Mouse (Mus musculus) lung, postnatal 14 days (tissue): ENCODE measurements around the gene Ank3.
A peak's percentile ranks its signal among the peaks of the same experiment; 100 is the strongest.

ENCODE experiments used
- DNase-seq: peaks from one replicate; pipeline ENCODE4 v3.0.0; 2021

Gene Ank3

GRCm38 (mm10) chr10:69542439-69542838 lies 143.9 kb downstream of the Ank3 start:
- DNase-seq: no peak

- DNase-seq: no peak
Measured at GRCm38 (mm10) chr10:69543876-69544620, 145.5 kb downstream of the Ank3 start.

DNA sequence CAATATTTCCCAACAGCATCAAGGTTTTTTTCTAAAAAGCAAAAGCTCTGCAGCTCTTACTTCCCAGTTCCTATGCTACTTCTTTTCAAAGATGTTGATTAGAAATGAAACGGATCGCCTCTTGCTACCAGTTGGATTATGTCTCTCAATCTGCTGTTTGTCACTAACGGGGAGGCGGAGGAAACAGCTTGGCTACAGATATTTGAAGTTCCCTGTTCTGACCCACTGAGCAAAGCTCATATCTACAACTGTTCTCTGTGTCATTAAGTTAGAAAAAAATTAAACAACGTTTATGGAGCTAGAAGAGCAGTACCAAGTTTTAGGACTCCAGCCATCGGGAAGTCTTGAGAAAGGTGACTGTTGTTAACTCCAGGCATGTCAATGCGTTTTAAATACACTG lies 146.1 kb downstream of the Ank3 start:
- DNase-seq: no peak

- no peak for DNase-seq
Measured at GRCm38 (mm10) chr10:69545936-69546335, 147.4 kb downstream of the Ank3 start.

DNA sequence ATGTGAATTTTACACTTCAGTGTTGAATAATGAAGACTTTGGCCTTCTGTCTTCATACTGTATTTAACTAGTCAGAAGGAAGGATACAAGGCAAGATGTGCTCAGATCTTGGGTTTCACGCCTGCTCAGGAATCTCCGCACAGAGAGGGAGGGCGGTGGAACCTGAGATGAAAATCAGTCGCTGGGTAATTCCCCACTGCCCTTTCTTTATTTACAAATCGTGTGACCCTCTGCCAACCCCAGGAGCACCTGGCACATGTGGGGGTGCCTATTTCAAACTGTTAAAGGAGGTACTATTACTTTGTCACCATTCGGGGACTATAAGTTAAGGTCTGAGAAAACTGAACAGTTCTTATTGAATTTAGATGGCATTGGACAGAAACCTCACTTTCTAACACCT lies 148.1 kb downstream of the Ank3 start:
- no peak for DNase-seq

DNA sequence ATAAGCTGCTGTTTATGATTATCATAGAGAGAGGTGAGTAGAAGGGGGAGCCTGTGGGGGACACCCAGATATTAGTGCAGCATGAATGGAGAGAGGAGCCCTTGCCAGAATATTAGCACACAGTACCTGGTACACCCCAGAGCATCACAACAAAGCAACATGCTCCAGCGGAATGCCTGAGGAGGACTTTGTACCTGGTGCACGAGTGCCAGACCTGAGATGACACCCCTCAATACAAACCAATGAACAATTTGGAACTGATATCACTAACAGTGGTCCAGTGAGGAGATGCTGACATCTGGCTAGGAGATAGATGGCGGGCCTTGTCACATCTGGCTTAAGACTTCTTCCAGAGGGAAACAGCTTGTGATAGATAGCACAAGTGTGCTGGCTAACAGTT lies 150.2 kb downstream of the Ank3 start:
- DNase-seq: no peak

- no peak for DNase-seq
Measured at GRCm38 (mm10) chr10:69549221-69549620, 150.6 kb downstream of the Ank3 start.

DNA sequence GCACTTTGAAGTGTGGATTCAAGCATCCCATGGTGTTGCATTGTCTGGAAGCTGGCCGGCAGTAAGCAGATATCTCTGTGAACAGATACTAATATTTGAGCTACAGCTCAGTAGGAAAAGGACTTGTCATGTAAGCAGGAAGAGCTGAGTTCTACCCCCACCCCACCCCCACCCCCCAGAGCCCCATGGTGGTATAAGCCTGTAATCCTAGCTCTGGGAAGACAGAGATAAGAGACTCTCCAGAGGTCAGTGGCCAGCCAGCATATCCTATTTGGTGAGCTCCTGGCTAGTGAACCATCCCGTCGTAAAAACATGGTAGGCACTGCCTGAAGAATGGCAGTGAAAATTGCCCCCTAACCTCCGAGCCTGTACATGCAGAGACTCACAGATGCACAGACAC lies 152.3 kb downstream of the Ank3 start:
- no peak for DNase-seq

DNA sequence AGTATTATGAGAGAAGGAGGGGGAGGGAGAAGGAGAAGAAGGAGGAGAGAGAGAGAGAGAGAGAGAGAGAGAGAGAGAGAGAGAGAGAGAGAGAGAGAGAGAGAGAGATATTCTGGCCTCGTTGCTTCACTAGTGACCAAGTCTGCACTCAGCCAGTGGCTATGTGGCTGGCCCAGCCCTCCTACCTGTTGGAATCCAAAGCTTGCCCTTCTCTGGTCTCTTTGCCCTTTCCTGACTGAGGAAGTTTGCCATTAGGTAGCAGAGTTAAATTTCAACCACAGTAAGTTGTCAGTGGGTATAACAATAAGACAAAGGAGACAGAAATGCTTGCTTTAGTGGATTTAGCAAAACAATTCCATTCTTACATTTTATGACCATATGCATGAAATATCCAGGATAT lies 154.5 kb downstream of the Ank3 start:
- no peak for DNase-seq

- DNase-seq: no peak
Measured at GRCm38 (mm10) chr10:69555592-69555991, 157.0 kb downstream of the Ank3 start.

- DNase-seq: peak; percentile 56
Measured at GRCm38 (mm10) chr10:69556278-69556677, 157.7 kb downstream of the Ank3 start.

DNA sequence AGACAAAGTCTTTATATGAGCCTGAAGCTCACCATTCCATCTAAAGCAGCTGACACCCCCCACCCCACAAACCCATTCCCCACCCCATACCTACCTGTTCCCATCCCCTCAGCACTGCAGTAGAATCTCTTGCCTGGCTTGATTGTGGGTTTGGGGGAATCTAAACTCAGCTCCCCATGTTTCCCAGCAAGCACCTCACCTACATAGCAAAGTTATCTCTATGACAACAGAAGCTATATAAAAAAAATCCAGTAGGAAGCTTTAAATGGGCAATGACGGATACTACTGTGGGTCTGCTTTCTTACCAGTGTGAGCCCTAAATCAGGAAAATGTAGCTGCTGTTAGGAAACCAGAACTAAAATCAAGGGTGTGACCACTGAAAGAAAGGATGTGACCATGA lies 161.7 kb downstream of the Ank3 start:
- DNase-seq: no peak

- DNase-seq: no peak
Measured at GRCm38 (mm10) chr10:69562931-69563330, 164.4 kb downstream of the Ank3 start.

DNA sequence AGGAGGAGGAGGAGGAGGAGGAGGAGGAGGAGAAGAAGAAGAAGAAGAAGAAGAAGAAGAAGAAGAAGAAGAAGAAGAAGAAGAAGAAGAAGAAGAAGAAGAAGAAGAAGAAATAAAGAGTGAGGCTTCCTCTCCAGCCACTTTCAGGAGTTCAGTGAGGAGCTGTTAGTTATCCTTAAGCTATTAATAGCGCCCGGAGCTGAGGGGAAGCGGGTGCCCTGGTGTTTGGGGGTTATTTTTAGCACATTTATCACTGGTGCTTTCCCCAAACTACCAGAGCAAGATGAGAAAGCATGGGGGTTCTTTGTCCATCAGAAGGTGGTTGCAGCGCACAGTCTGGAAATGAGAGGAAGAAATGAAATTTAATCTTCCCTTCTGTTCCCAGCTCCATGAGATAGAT lies 166.5 kb downstream of the Ank3 start:
- no peak for DNase-seq

- DNase-seq: no peak
Measured at GRCm38 (mm10) chr10:69568976-69569375, 170.4 kb downstream of the Ank3 start.

DNA sequence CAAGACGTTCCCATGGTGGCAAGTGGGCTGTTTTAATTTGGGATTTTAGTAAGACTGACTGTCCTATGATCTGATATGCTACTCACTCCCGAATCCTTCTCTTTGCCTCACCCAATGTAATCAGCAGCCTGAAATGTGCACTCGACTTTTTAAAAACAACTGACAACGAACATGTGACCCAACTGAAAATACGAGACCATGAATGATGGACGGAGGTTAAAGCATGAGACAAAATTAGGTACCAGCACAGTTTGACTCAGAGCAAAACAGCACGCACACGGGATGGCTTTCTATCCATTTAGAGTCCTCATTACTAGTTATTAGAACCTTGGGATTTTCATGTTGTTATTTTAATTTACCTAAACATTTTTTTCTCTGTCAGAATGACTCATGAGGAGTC lies 171.2 kb downstream of the Ank3 start:
- no peak for DNase-seq

GRCm38 (mm10) chr10:69570466-69571288 lies 172.1 kb downstream of the Ank3 start:
- peak; percentile 21 for DNase-seq

GRCm38 (mm10) chr10:69571422-69571821 lies 172.8 kb downstream of the Ank3 start:
- DNase-seq: no peak

GRCm38 (mm10) chr10:69571972-69572371 lies 173.4 kb downstream of the Ank3 start:
- DNase-seq: no peak

- DNase-seq: no peak
Measured at GRCm38 (mm10) chr10:69573054-69573453, 174.5 kb downstream of the Ank3 start.

DNA sequence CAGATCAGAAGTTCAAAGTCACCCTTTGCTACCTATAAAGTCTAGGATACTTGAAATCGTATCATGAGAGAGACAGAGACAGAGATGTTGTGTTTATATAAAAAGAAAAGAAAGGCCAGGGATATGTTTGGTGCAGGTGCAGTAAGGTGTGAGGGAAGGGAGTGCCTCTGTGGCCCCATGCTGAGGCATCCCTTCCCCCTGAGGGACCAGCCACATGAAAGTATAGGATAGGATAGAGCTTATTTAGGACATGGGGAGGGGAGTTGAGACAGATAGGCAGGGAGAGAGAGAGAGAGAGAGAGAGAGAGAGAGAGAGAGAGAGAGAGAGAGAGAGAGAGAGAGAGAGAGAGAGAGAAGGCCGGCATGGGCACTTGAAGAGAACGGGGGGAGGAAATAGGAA lies 175.2 kb downstream of the Ank3 start:
- DNase-seq: no peak

DNA sequence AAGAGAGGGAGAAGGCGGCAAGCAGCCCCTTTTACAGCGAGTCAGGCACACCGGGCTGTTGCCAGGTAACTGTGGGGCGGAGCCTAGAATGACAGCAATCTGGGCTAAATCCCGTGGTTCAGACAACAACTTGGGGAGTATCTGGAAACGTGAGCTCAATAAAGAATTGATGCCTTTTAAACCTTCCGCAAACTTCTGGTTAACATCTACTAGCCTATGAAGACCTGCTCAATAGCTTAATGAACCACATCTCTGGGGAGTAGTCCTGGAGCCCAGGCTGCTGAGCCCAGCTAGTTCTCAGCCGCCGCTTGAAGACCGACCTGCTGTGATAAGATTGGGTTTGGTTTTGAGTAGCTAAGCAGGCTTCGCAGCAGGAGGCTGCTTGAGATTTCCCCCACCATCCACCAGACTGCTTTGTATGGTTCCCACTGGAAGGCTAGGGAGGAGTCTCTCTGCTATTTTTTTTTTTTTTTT lies 175.7 kb downstream of the Ank3 start:
- no peak for DNase-seq

DNA sequence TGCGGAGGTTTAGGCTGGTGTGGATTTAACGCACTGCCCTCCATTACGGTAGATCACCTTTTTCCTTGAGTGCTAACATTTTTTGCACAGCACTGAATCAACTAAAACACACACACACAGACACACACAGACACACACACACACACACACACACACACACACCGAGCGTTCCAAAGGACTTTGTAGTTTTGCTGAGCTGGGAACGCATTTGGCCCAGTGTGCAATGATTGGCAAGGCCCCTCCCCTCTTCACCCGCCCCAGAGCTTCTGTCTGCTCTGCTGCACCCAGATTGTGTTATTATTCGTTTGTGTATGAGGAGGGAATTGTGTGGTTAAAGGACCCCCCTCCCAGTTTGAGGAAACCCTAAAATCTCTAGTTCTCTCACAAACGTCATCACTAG lies 176.3 kb downstream of the Ank3 start:
- no peak for DNase-seq

GRCm38 (mm10) chr10:69575451-69575850 lies 176.9 kb downstream of the Ank3 start:
- no peak for DNase-seq
